Mouse (Mus musculus) stomach, postnatal 0 days (tissue): ENCODE results near the gene S1pr2.

Experiments
- CTCF ChIP-seq: IDR thresholded peaks from 2 replicates; pipeline ENCODE4 v1.5.1; 2016; ENCODE audit warnings: antibody characterized with exemption, low read depth, mild to moderate bottlenecking, moderate library complexity
- EP300 ChIP-seq: optimal IDR thresholded peaks from 2 replicates; pipeline ENCODE3; 2016; ENCODE audit warnings: antibody characterized with exemption

GRCm38 (mm10) chr9:20979769-20980168, 3.2 kb upstream of the S1pr2 start:
- TF ChIP-seq EP300 (no peak), CTCF (no peak)
